In genomic region chr4:109759901-109760300, GRCm38 (mm10) we compare ENCODE assay signal across 21 mouse cellular contexts.
"Had no signal": no experiment of that assay in that cellular context is flagged by ENCODE, and none has a peak within 500 bp of the region (broad histone marks: within the 10 kb centered on the region; RNA-seq: fewer than 3 reads in every experiment).

No protein-coding gene starts in this region.

- H3K27me3 ChIP-seq: limb, embryonic 13.5 days; neural tube, embryonic 12.5 days; neural tube, embryonic 15.5 days had no signal

- H3K27ac ChIP-seq: kidney, postnatal 0 days; limb, embryonic 10.5 days; limb, embryonic 13.5 days; liver, embryonic 14.5 days; neural tube, embryonic 12.5 days; neural tube, embryonic 15.5 days had no signal

- H3K36me3 ChIP-seq: limb, embryonic 10.5 days; limb, embryonic 13.5 days; neural tube, embryonic 12.5 days; neural tube, embryonic 15.5 days had no signal

- H3K4me1 ChIP-seq: neural tube, embryonic 12.5 days; neural tube, embryonic 15.5 days had no signal

- DNase-seq: kidney, adult 2 months; kidney, postnatal 25 days; layer of hippocampus, adult 9-11 months; liver, postnatal 0 days; lung, embryonic 14.5 days; lung, postnatal 36 days; midbrain, embryonic 14.5 days; right cerebral cortex, adult 18-20 months; right cerebral cortex, postnatal 14 days; right cerebral cortex, postnatal 4 days; thymus, adult 18-20 months; thymus, postnatal 36 days had no signal

- H3K4me3 ChIP-seq: layer of hippocampus, adult 2 months; limb, embryonic 10.5 days; limb, embryonic 13.5 days; neural tube, embryonic 12.5 days; neural tube, embryonic 15.5 days had no signal

- H3K4me2 ChIP-seq: limb, embryonic 13.5 days; liver, embryonic 11.5 days; lung, embryonic 14.5 days; neural tube, embryonic 12.5 days; neural tube, embryonic 15.5 days had no signal

- ATAC-seq: liver, postnatal 0 days; lung, postnatal 0 days had no signal

- H3K9me3 ChIP-seq: limb, embryonic 10.5 days; limb, embryonic 13.5 days; neural tube, embryonic 12.5 days; neural tube, embryonic 15.5 days had no signal

- H3K9ac ChIP-seq: limb, embryonic 13.5 days; liver, embryonic 14.5 days; liver, postnatal 0 days; lung, embryonic 14.5 days; neural tube, embryonic 12.5 days; neural tube, embryonic 15.5 days had no signal
